Comparison of ENCODE assay signal across 7 mouse cellular contexts in genomic region chr13:29835170-29835569, GRCm38 (mm10). TPM values are rescaled to one million over a fixed set of nuclear protein-coding genes. Genes with fewer than 3 reads are reported as not detected.
DNase-seq lines count a peak whose midpoint lies in the region; ATAC-seq and TF ChIP-seq lines count a peak whose summit lies in the region.

No protein-coding gene starts in this region.

- no peak overlapping the region for H3K4me3 ChIP-seq in kidney, adult 2 months (ENCODE audit: insufficient read depth, low read depth, low read length)
- H3K4me3 ChIP-seq in kidney, embryonic 14.5 days (ENCODE audit: low read length): no peak overlapping the region

- WGBS in kidney, adult 2 months: 18% methylated on average over 4 of the region's 4 CpGs
- 38% methylated on average over 4 of the region's 4 CpGs for WGBS in kidney, embryonic 14.5 days

- TF ChIP-seq CTCF in kidney, adult 2 months (conservative IDR thresholded peaks at IDR 0.05; ENCODE audit: insufficient read depth, insufficient read length, low read depth, low read length): peak; percentile 64
- peak; percentile 65 for TF ChIP-seq CTCF in Patski (IDR thresholded peaks at IDR 0.05)

- H3K27me3 ChIP-seq in kidney, adult 2 months (replicated peaks; ENCODE audit: control insufficient read depth, insufficient read depth, low read length): no peaks in the 10 kb centered on the region
- H3K27me3 ChIP-seq in kidney, embryonic 14.5 days (ENCODE audit: control insufficient read depth, insufficient read depth, low read length): no peaks in the 10 kb centered on the region
- no peaks in the 10 kb centered on the region for H3K27me3 ChIP-seq in Patski

- TF ChIP-seq POLR2A in kidney, adult 2 months (IDR thresholded peaks at IDR 0.05; ENCODE audit: low read depth, low read length): no peak

- in situ Hi-C loops in Patski (cut with MboI; ENCODE audit: low pct_unique_long_range_greater_than_20kb): loop anchor here (5.0 to 25.0 kb wide), 4 partner anchors 228 to 1290 kb away; no protein-coding TSS in a partner anchor

- peak; percentile 61 for DNase-seq in kidney, adult 2 months
- no peak for DNase-seq in Patski (ENCODE audit: low read depth, low spot score)
- peak; percentile 62 for DNase-seq in embryo, embryonic 11 days
- DNase-seq in left cerebral cortex, postnatal 25 days (ENCODE audit: low spot score in 2 of 2): peak; percentile 37 to 59
- DNase-seq in thymus, postnatal 0 days (ENCODE audit: low spot score): peak; percentile 66

- POLR2A ChIA-PET in Patski (lab: Charles Lee): interaction anchor here (0.7 kb wide), 3 partner anchors 147 to 1575 kb away, joined by 3 to 6 read pairs (median 4); no protein-coding TSS in a partner anchor

- ATAC-seq in kidney, embryonic 14.5 days (ENCODE audit: low FRiP score, low TSS enrichment): no peak
- ATAC-seq in CD4-positive, CD25-positive, alpha-beta regulatory T cell, adult 4 months: peak; percentile 50
- ATAC-seq in Patski: no peak

- no peak overlapping the region for H3K9ac ChIP-seq in kidney, embryonic 14.5 days (ENCODE audit: low read depth, low read length)

- H3K9me3 ChIP-seq in kidney, embryonic 14.5 days (ENCODE audit: control insufficient read depth, low read length): no peaks in the 10 kb centered on the region

- H3K4me2 ChIP-seq in kidney, embryonic 14.5 days (replicated peaks; ENCODE audit: low read depth, low read length): no peak overlapping the region

- CTCF ChIA-PET in Patski (lab: Charles Lee): interaction anchor here (0.9 to 4.9 kb wide), 3 partner anchors 10 to 878 kb away, joined by 3 to 15 read pairs (median 5); no protein-coding TSS in a partner anchor

- H3K36me3 ChIP-seq in kidney, adult 2 months (ENCODE audit: control insufficient read depth, insufficient read depth, low read length): no peaks in the 10 kb centered on the region
- H3K36me3 ChIP-seq in kidney, embryonic 14.5 days (ENCODE audit: control insufficient read depth, insufficient read depth, low read length): peaks cover 18% of the 10 kb centered on the region

- no peaks in the 10 kb centered on the region for H3K4me1 ChIP-seq in kidney, adult 2 months (ENCODE audit: control insufficient read depth, insufficient read depth, low read length)
- no peaks in the 10 kb centered on the region for H3K4me1 ChIP-seq in kidney, embryonic 14.5 days (ENCODE audit: control insufficient read depth, insufficient read depth, low read length)

- no peak overlapping the region for H3K27ac ChIP-seq in kidney, adult 2 months (ENCODE audit: insufficient read depth, low read depth, low read length)
- no peak overlapping the region for H3K27ac ChIP-seq in kidney, embryonic 14.5 days (ENCODE audit: low read depth, low read length)

- intact Hi-C loops in left cerebral cortex, postnatal 25 days (cut with DNase I): loop anchor here (2.0 to 10.0 kb wide), 2 partner anchors 820 to 1416 kb away; no protein-coding TSS in a partner anchor

RNA-seq across cellular contexts. Expression of gene Cdkal1, which starts 20.3 kb away (rescaled TPM):
- 3.3 and 4.4 TPM in 2 replicates for polyA plus RNA-seq in kidney, adult 2 months (2012; rRNA removed)
- polyA plus RNA-seq in kidney, embryonic 14.5 days (2014; fragmentation: Nextera tagmentation; extraction: Ambion mirVana): 29.6 and 35.9 TPM in 2 replicates
- 10 to 100 TPM; 42.5 to 49.3 TPM for polyA plus RNA-seq in CD4-positive, CD25-positive, alpha-beta regulatory T cell, adult 4 months (2017; shearing (Covaris generic))
- 15.1 TPM for polyA plus RNA-seq in Patski (2021)
- 10 to 100 TPM; 20.0 to 20.1 TPM for total RNA-seq in left cerebral cortex, postnatal 25 days (2021)
- 31.5 and 31.9 TPM in 2 replicates for polyA plus RNA-seq in thymus, postnatal 0 days (2015; fragmentation: Nextera tagmentation; extraction: Ambion mirVana)
